Mouse (Mus musculus) lung, adult 2 months (tissue): ENCODE measurements around the gene Nmu. TPM values are rescaled to one million over a fixed set of nuclear protein-coding genes. Genes with fewer than 3 reads are reported as not detected.

Experiments
- DNase-seq: peaks from one replicate; pipeline ENCODE4 v3.0.0; 2022
- H3K4me1 ChIP-seq: fragments of 200-500 bp; 2 replicates; pipeline ENCODE4 v1.6.1; 2011; ENCODE audit warnings: low read length; ENCODE audit not compliant: control insufficient read depth, insufficient read depth
- H3K4me3 ChIP-seq: fragments of 200-500 bp; replicated peaks from 2 replicates; pipeline ENCODE3; 2011; ENCODE audit warnings: low read depth, mild to moderate bottlenecking, control low read depth, low read length; ENCODE audit errors: extremely low read depth
- CTCF ChIP-seq: fragments of 200-500 bp; IDR thresholded peaks from 2 replicates; pipeline ENCODE4 v1.5.1; 2011; ENCODE audit warnings: mild to moderate bottlenecking, low read length, control low read depth; ENCODE audit not compliant: insufficient read depth
- POLR2A ChIP-seq: fragments of 200-500 bp; IDR thresholded peaks from 2 replicates; pipeline ENCODE4 v1.6.1; 2011; ENCODE audit warnings: low read depth, mild to moderate bottlenecking, control low read depth, low read length, borderline replicate concordance; ENCODE audit errors: extremely low read depth
- WGBS: fragments of 180-500 bp; shearing (Covaris S2); methylation state at CpG from one replicate; pipeline ENCODE4 v1.1.7; 2018; 5-methylcytosine and 5-hydroxymethylcytosine counted together
- polyA plus RNA-seq: library from polyadenylated mRNA; depleted of rRNA; stranded (reverse); fragments of >200 nt; gene quantifications from 2 replicates; pipeline ENCODE4 v1.2.3, GENCODE M21; 2012; rRNA removed

Nmu gene
- polyA plus RNA-seq = 2.9 TPM in 1 of 2 replicates, not detected in the other

- no peak for TF ChIP-seq POLR2A
- no peak for TF ChIP-seq CTCF
Observed at GRCm38 (mm10) chr5:76363453-76364104, at the start of gene Nmu. Nmu (minus strand) TSS chr5:76363788.

GRCm38 (mm10) chr5:76411697-76412096 lies 48.1 kb upstream of the Nmu start:
- no peaks in the 10 kb centered on the region for H3K4me1 ChIP-seq
- H3K4me3 ChIP-seq = no peak overlapping the region
- no peak for DNase-seq
- WGBS = 52% methylated on average over 4 of the region's 4 CpGs
- TF ChIP-seq POLR2A = no peak
- TF ChIP-seq CTCF = no peak

More at GRCm38 (mm10) chr5:76363453-76364104, at the start of gene Nmu:
- WGBS = 3% methylated on average over 35 of the region's 35 CpGs
- H3K4me3 ChIP-seq = no peak within 1 kb of the TSS
- no peak for DNase-seq
- no peaks in the 10 kb centered on the region; the same call in 1 of the 2 replicates for H3K4me1 ChIP-seq

GRCm38 (mm10) chr5:76394382-76394781 lies 30.8 kb upstream of the Nmu start:
- Histone ChIP-seq H3K4me1 (no peaks in the 10 kb centered on the region), H3K4me3 (no peak overlapping the region)
- TF ChIP-seq POLR2A (no peak), CTCF (no peak)
- 90% methylated on average over 5 of the region's 5 CpGs for WGBS
- DNase-seq = no peak

GRCm38 (mm10) chr5:76389041-76389795 lies 25.6 kb upstream of the Nmu start:
- WGBS = 75% methylated on average over 10 of the region's 10 CpGs
- TF ChIP-seq POLR2A = no peak
- no peak for TF ChIP-seq CTCF
- no peak overlapping the region for H3K4me3 ChIP-seq
- DNase-seq = no peak
- no peaks in the 10 kb centered on the region for H3K4me1 ChIP-seq

GRCm38 (mm10) chr5:76388474-76388873 lies 24.9 kb upstream of the Nmu start:
- Histone ChIP-seq H3K4me3 (no peak overlapping the region), H3K4me1 (no peaks in the 10 kb centered on the region)
- DNase-seq = no peak
- TF ChIP-seq POLR2A (no peak), CTCF (no peak)
- 79% methylated on average over 2 of the region's 2 CpGs for WGBS

GRCm38 (mm10) chr5:76383673-76384072 lies 20.1 kb upstream of the Nmu start:
- WGBS = 86% methylated on average over 6 of the region's 6 CpGs
- H3K4me1 ChIP-seq = no peaks in the 10 kb centered on the region
- TF ChIP-seq CTCF = no peak
- no peak for TF ChIP-seq POLR2A

GRCm38 (mm10) chr5:76381836-76382235 lies 18.2 kb upstream of the Nmu start:
- no peak for TF ChIP-seq POLR2A
- TF ChIP-seq CTCF = no peak
- WGBS = 77% methylated on average over 5 of the region's 5 CpGs
- Histone ChIP-seq H3K4me3 (no peak overlapping the region), H3K4me1 (no peaks in the 10 kb centered on the region)
- no peak for DNase-seq

More at GRCm38 (mm10) chr5:76383673-76384072, 20.1 kb upstream of the Nmu start:
- DNase-seq = no peak
- no peak overlapping the region for H3K4me3 ChIP-seq

GRCm38 (mm10) chr5:76379216-76379615 lies 15.6 kb upstream of the Nmu start:
- H3K4me1 ChIP-seq = no peaks in the 10 kb centered on the region
- H3K4me3 ChIP-seq = no peak overlapping the region
- TF ChIP-seq POLR2A (no peak), CTCF (no peak)
- DNase-seq = no peak
- 40% methylated on average over 3 of the region's 3 CpGs for WGBS

- TF ChIP-seq CTCF (no peak), POLR2A (no peak)
- H3K4me1 ChIP-seq = no peaks in the 10 kb centered on the region
- WGBS = 53% methylated on average over 8 of the region's 8 CpGs
- no peak overlapping the region for H3K4me3 ChIP-seq
- no peak for DNase-seq
Observed at GRCm38 (mm10) chr5:76369215-76369840, 5.7 kb upstream of the Nmu start.
